In genomic region chr2:94404512-94405240, GRCm38 (mm10) we compare ENCODE assay signal across 8 mouse cellular contexts. TPM values are rescaled to one million over a fixed set of nuclear protein-coding genes. Genes with fewer than 3 reads are reported as not detected.
DNase-seq lines count a peak whose midpoint lies in the region; ATAC-seq and TF ChIP-seq lines count a peak whose summit lies in the region.

No protein-coding gene starts in this region.

- peak overlapping the region; percentile 57 for H3K4me2 ChIP-seq in heart, embryonic 12.5 days
- H3K4me2 ChIP-seq in hindbrain, postnatal 0 days (ENCODE audit: low read depth, low read length) = peak overlapping the region; percentile 62
- peak overlapping the region; percentile 76 for H3K4me2 ChIP-seq in midbrain, embryonic 14.5 days (ENCODE audit: low read length)

- H3K36me3 ChIP-seq in heart, embryonic 12.5 days = no peaks in the 10 kb centered on the region; the same call in 1 of the 2 replicates
- H3K36me3 ChIP-seq in hindbrain, postnatal 0 days (ENCODE audit: insufficient read depth, low read length) = no peaks in the 10 kb centered on the region
- 0 out of 2 replicates have a peak, but pooled peaks cover under 1% of the 10 kb centered on the region for H3K36me3 ChIP-seq in midbrain, embryonic 14.5 days (ENCODE audit: control insufficient read depth, insufficient read depth, low read length)

- ATAC-seq in heart, embryonic 12.5 days (ENCODE audit: insufficient number of reproducible peaks, low FRiP score) = no peak
- no peak for ATAC-seq in hindbrain, postnatal 0 days
- no peak for ATAC-seq in midbrain, embryonic 14.5 days (ENCODE audit: low FRiP score, low TSS enrichment)

- H3K27ac ChIP-seq in heart, embryonic 12.5 days (ENCODE audit: poor library complexity, severe bottlenecking) = no peak overlapping the region
- H3K27ac ChIP-seq in hindbrain, postnatal 0 days = no peak overlapping the region
- no peak overlapping the region for H3K27ac ChIP-seq in midbrain, embryonic 14.5 days (replicated peaks; ENCODE audit: low read depth, low read length)

- 0 out of 2 replicates have a peak overlapping the region, but pooled peaks have one; percentile 51 for H3K9ac ChIP-seq in heart, embryonic 12.5 days
- no peak overlapping the region for H3K9ac ChIP-seq in hindbrain, postnatal 0 days (replicated peaks; ENCODE audit: low read length)
- H3K9ac ChIP-seq in midbrain, embryonic 14.5 days (replicated peaks; ENCODE audit: low read length) = no peak overlapping the region

- DNase-seq in heart, postnatal 4 days = no peak
- DNase-seq in brain, adult 2 months (ENCODE audit: low read depth, low spot score) = peak; percentile 37
- DNase-seq in hindbrain, postnatal 0 days (ENCODE audit: low spot score) = no peak
- no peak for DNase-seq in midbrain, embryonic 14.5 days
- DNase-seq in frontal cortex, postnatal 25 days (ENCODE audit: low spot score in 2 of 2) = no peak
- DNase-seq in retina, embryonic 14.5 days (ENCODE audit: low spot score) = no peak
- DNase-seq in spleen, postnatal 4 days (ENCODE audit: low spot score in 2 of 2) = no peak

- no peaks in the 10 kb centered on the region for H3K9me3 ChIP-seq in heart, embryonic 12.5 days (replicated peaks)
- no peaks in the 10 kb centered on the region for H3K9me3 ChIP-seq in hindbrain, postnatal 0 days (ENCODE audit: low read length)
- no peaks in the 10 kb centered on the region for H3K9me3 ChIP-seq in midbrain, embryonic 14.5 days (ENCODE audit: control insufficient read depth, low read length)

- WGBS in heart, embryonic 12.5 days = 68% methylated on average over 10 of the region's 10 CpGs
- 54% methylated on average over 10 of the region's 10 CpGs for WGBS in hindbrain, postnatal 0 days
- 78% methylated on average over 10 of the region's 10 CpGs for WGBS in midbrain, embryonic 14.5 days

- 0 out of 2 replicates have a peak overlapping the region, but pooled peaks have one; percentile 20 for H3K4me3 ChIP-seq in heart, embryonic 12.5 days
- peak overlapping the region; percentile 68 for H3K4me3 ChIP-seq in hindbrain, postnatal 0 days (ENCODE audit: low read length)
- H3K4me3 ChIP-seq in midbrain, embryonic 14.5 days (replicated peaks; ENCODE audit: low read depth, low read length) = peak overlapping the region; percentile 99

- H3K4me1 ChIP-seq in heart, embryonic 12.5 days (replicated peaks) = peaks cover 26% of the 10 kb centered on the region
- peaks cover 18% of the 10 kb centered on the region for H3K4me1 ChIP-seq in hindbrain, postnatal 0 days (ENCODE audit: insufficient read depth, low read length)
- peaks cover 24% of the 10 kb centered on the region for H3K4me1 ChIP-seq in midbrain, embryonic 14.5 days (ENCODE audit: control insufficient read depth, insufficient read depth, low read length)

- no peaks in the 10 kb centered on the region for H3K27me3 ChIP-seq in heart, embryonic 12.5 days (replicated peaks)
- no peaks in the 10 kb centered on the region for H3K27me3 ChIP-seq in hindbrain, postnatal 0 days (ENCODE audit: insufficient read depth, low read length)
- H3K27me3 ChIP-seq in midbrain, embryonic 14.5 days (ENCODE audit: control insufficient read depth, insufficient read depth, low read length) = no peaks in the 10 kb centered on the region

- no peak for TF ChIP-seq CTCF in hindbrain, postnatal 0 days (IDR thresholded peaks at IDR 0.05; ENCODE audit: low read depth)

RNA-seq across cellular contexts. Expression of gene Ttc17, which starts 1.8 kb away (rescaled TPM):
- 16.1 and 16.7 TPM in 2 replicates for polyA plus RNA-seq in heart, embryonic 12.5 days (2016; fragmentation: Nextera tagmentation; extraction: Ambion mirVana)
- total RNA-seq in heart, postnatal 4 days (2021) = 10 to 100 TPM; 28.3 to 29.2 TPM
- 22.0 and 22.9 TPM in 2 replicates for total RNA-seq in hindbrain, postnatal 0 days (2014; rRNA removed)
- 19.1 and 20.1 TPM in 2 replicates for polyA plus RNA-seq in hindbrain, postnatal 0 days (2015; fragmentation: Nextera tagmentation; extraction: Ambion mirVana)
- polyA plus RNA-seq in midbrain, embryonic 14.5 days (2014; fragmentation: Nextera tagmentation; extraction: Ambion mirVana) = 22.9 and 29.2 TPM in 2 replicates

RNA-seq across cellular contexts. Expression of gene Api5, which starts 33.3 kb away (rescaled TPM):
- polyA plus RNA-seq in heart, embryonic 12.5 days (2016; fragmentation: Nextera tagmentation; extraction: Ambion mirVana) = 96.5 TPM in 2 replicates
- total RNA-seq in heart, postnatal 4 days (2021) = 10 to 100 TPM; 55.7 to 56.3 TPM
- total RNA-seq in hindbrain, postnatal 0 days (2014; rRNA removed) = 57.6 and 68.5 TPM in 2 replicates
- polyA plus RNA-seq in hindbrain, postnatal 0 days (2015; fragmentation: Nextera tagmentation; extraction: Ambion mirVana) = 75.1 and 77.7 TPM in 2 replicates
- polyA plus RNA-seq in midbrain, embryonic 14.5 days (2014; fragmentation: Nextera tagmentation; extraction: Ambion mirVana) = 92.6 and 145 TPM in 2 replicates

Comparison
In these comparisons a context has a peak if more than half of its experiments do, and no peak if none do; other contexts are left out.
1. H3K4me3 ChIP-seq: peak in every context shown above with its lines; median percentile 99 in midbrain, embryonic 14.5 days; 68 in hindbrain, postnatal 0 days; 20 in heart, embryonic 12.5 days.